ENCODE assay signal across 14 mouse cellular contexts in genomic region chr1:132689181-132689580, GRCm38 (mm10). TPM values are rescaled to one million over a fixed set of nuclear protein-coding genes. Genes with fewer than 3 reads are reported as not detected.
A peak's percentile ranks its signal among the peaks of the same experiment; 100 is the strongest.
DNase-seq lines count a peak whose midpoint lies in the region; ATAC-seq and TF ChIP-seq lines count a peak whose summit lies in the region.
"Had no signal": no experiment of that assay in that cellular context is flagged by ENCODE, and none has a peak within 500 bp of the region (broad histone marks: within the 10 kb centered on the region; RNA-seq: fewer than 3 reads in every experiment).

No protein-coding gene starts in this region.

- no peak overlapping the region for H3K4me2 ChIP-seq in forebrain, postnatal 0 days (ENCODE audit: low read depth)
- no peak overlapping the region for H3K4me2 ChIP-seq in forebrain, embryonic 14.5 days (ENCODE audit: low read length)
- H3K4me2 ChIP-seq in hindbrain, postnatal 0 days (ENCODE audit: low read depth, low read length) = no peak overlapping the region
- H3K4me2 ChIP-seq in neural tube, embryonic 12.5 days (replicated peaks) = no peak overlapping the region
- H3K4me2 ChIP-seq: heart, embryonic 12.5 days had no signal

- no peak overlapping the region for H3K9ac ChIP-seq in forebrain, postnatal 0 days
- no peak overlapping the region for H3K9ac ChIP-seq in forebrain, embryonic 14.5 days (ENCODE audit: low read length)
- H3K9ac ChIP-seq in hindbrain, postnatal 0 days (replicated peaks; ENCODE audit: low read length) = no peak overlapping the region
- no peak overlapping the region for H3K9ac ChIP-seq in neural tube, embryonic 12.5 days
- H3K9ac ChIP-seq: heart, embryonic 12.5 days had no signal

- no peak overlapping the region for H3K4me3 ChIP-seq in forebrain, embryonic 10.5 days
- H3K4me3 ChIP-seq in forebrain, postnatal 0 days (ENCODE audit: low read depth, low read length) = no peak overlapping the region
- H3K4me3 ChIP-seq in forebrain, embryonic 14.5 days (ENCODE audit: low read depth, low read length) = no peak overlapping the region
- H3K4me3 ChIP-seq in hindbrain, postnatal 0 days (ENCODE audit: low read length) = no peak overlapping the region
- H3K4me3 ChIP-seq in neural tube, embryonic 12.5 days = no peak overlapping the region
- H3K4me3 ChIP-seq: heart, embryonic 12.5 days had no signal

- DNase-seq in forebrain, embryonic 10.5 days (ENCODE audit: extremely low spot score, low spot score) = no peak
- no peak for DNase-seq in forebrain, postnatal 0 days
- DNase-seq in forebrain, embryonic 14.5 days (ENCODE audit: low spot score) = peak; percentile 17
- no peak for DNase-seq in hindbrain, postnatal 0 days (ENCODE audit: low spot score)
- DNase-seq in liver = no peak
- no peak for DNase-seq in kidney, postnatal 36 days
- DNase-seq: cerebellum, adult 8-10 months; gastrocnemius, postnatal 10 days; thymus, postnatal 25 days had no signal

- WGBS in forebrain, embryonic 10.5 days = 67% methylated on average over 3 of the region's 3 CpGs
- 46% methylated on average over 3 of the region's 3 CpGs for WGBS in forebrain, postnatal 0 days
- 65% methylated on average over 3 of the region's 3 CpGs for WGBS in forebrain, embryonic 14.5 days
- 61% methylated on average over 3 of the region's 3 CpGs for WGBS in hindbrain, postnatal 0 days
- 22% methylated on average over 3 of the region's 3 CpGs for WGBS in neural tube, embryonic 12.5 days

- H3K27ac ChIP-seq in forebrain, embryonic 10.5 days = peak overlapping the region; percentile 44; the same call in 1 of the 2 replicates
- no peak overlapping the region for H3K27ac ChIP-seq in forebrain, postnatal 0 days (ENCODE audit: low read depth, low read length)
- H3K27ac ChIP-seq in forebrain, embryonic 14.5 days (ENCODE audit: low read depth, low read length) = peak overlapping the region; percentile 40; the same call in 1 of the 2 replicates
- 0 out of 2 replicates have a peak overlapping the region, but pooled peaks have one; percentile 15 for H3K27ac ChIP-seq in hindbrain, postnatal 0 days
- H3K27ac ChIP-seq in neural tube, embryonic 12.5 days = peak overlapping the region; percentile 37; the same call in 1 of the 2 replicates

- H3K9me3 ChIP-seq in forebrain, embryonic 10.5 days = no peaks in the 10 kb centered on the region
- H3K9me3 ChIP-seq in forebrain, postnatal 0 days (ENCODE audit: low read length) = no peaks in the 10 kb centered on the region
- no peaks in the 10 kb centered on the region for H3K9me3 ChIP-seq in forebrain, embryonic 14.5 days (replicated peaks; ENCODE audit: control insufficient read depth, low read length)
- H3K9me3 ChIP-seq in hindbrain, postnatal 0 days (ENCODE audit: low read length) = no peaks in the 10 kb centered on the region
- no peaks in the 10 kb centered on the region for H3K9me3 ChIP-seq in neural tube, embryonic 12.5 days
- H3K9me3 ChIP-seq: heart, embryonic 12.5 days had no signal

- ATAC-seq in forebrain, postnatal 0 days = no peak
- no peak for ATAC-seq in forebrain, embryonic 14.5 days
- no peak for ATAC-seq in hindbrain, postnatal 0 days
- no peak for ATAC-seq in neural tube, embryonic 12.5 days (ENCODE audit: low FRiP score, low read depth)
- ATAC-seq in inflammation-experienced regulatory T-cells, adult 6 months = no peak
- ATAC-seq: Patski had no signal

- TF ChIP-seq CTCF in forebrain, postnatal 0 days (IDR thresholded peaks at IDR 0.05; ENCODE audit: low read depth) = no peak
- TF ChIP-seq CTCF in hindbrain, postnatal 0 days (IDR thresholded peaks at IDR 0.05; ENCODE audit: low read depth) = no peak

- H3K27me3 ChIP-seq in forebrain, embryonic 10.5 days (ENCODE audit: poor library complexity, severe bottlenecking) = no peaks in the 10 kb centered on the region
- no peaks in the 10 kb centered on the region for H3K27me3 ChIP-seq in forebrain, postnatal 0 days (ENCODE audit: insufficient read depth, low read length)
- no peaks in the 10 kb centered on the region for H3K27me3 ChIP-seq in forebrain, embryonic 14.5 days (replicated peaks; ENCODE audit: control insufficient read depth, insufficient read depth, low read length)
- no peaks in the 10 kb centered on the region for H3K27me3 ChIP-seq in hindbrain, postnatal 0 days (ENCODE audit: insufficient read depth, low read length)
- H3K27me3 ChIP-seq in neural tube, embryonic 12.5 days (replicated peaks) = no peaks in the 10 kb centered on the region

- no peaks in the 10 kb centered on the region for H3K36me3 ChIP-seq in forebrain, embryonic 10.5 days (replicated peaks)
- H3K36me3 ChIP-seq in forebrain, postnatal 0 days (ENCODE audit: insufficient read depth) = peaks cover 3% of the 10 kb centered on the region; the same call in 1 of the 2 replicates
- H3K36me3 ChIP-seq in forebrain, embryonic 14.5 days (ENCODE audit: control insufficient read depth, insufficient read depth, low read length) = no peaks in the 10 kb centered on the region
- no peaks in the 10 kb centered on the region for H3K36me3 ChIP-seq in hindbrain, postnatal 0 days (ENCODE audit: insufficient read depth, low read length)
- no peaks in the 10 kb centered on the region for H3K36me3 ChIP-seq in neural tube, embryonic 12.5 days
- H3K36me3 ChIP-seq: heart, embryonic 12.5 days had no signal

- H3K4me1 ChIP-seq in forebrain, embryonic 10.5 days = peaks cover 24% of the 10 kb centered on the region
- no peaks in the 10 kb centered on the region for H3K4me1 ChIP-seq in forebrain, postnatal 0 days (ENCODE audit: insufficient read depth)
- H3K4me1 ChIP-seq in forebrain, embryonic 14.5 days (ENCODE audit: control insufficient read depth, insufficient read depth, low read length) = peaks cover 3% of the 10 kb centered on the region; the same call in 1 of the 2 replicates
- no peaks in the 10 kb centered on the region for H3K4me1 ChIP-seq in hindbrain, postnatal 0 days (ENCODE audit: insufficient read depth, low read length)
- peaks cover 35% of the 10 kb centered on the region for H3K4me1 ChIP-seq in neural tube, embryonic 12.5 days
- H3K4me1 ChIP-seq: heart, embryonic 12.5 days had no signal

RNA-seq across cellular contexts. Expression of gene Nfasc, which starts 52.4 kb away (rescaled TPM):
- polyA plus RNA-seq in forebrain, embryonic 10.5 days (2016; fragmentation: Nextera tagmentation; extraction: Ambion mirVana) = 7.0 and 9.6 TPM in 2 replicates
- total RNA-seq in forebrain, postnatal 0 days (2014; rRNA removed) = 42.2 and 55.2 TPM in 2 replicates
- polyA plus RNA-seq in forebrain, postnatal 0 days (2015; fragmentation: Nextera tagmentation; extraction: Ambion mirVana) = 21.4 and 32.7 TPM in 2 replicates
- polyA plus RNA-seq in forebrain, embryonic 14.5 days (2014; fragmentation: Nextera tagmentation; extraction: Ambion mirVana) = 26.9 and 40.3 TPM in 2 replicates
- 69.6 and 74.6 TPM in 2 replicates for total RNA-seq in hindbrain, postnatal 0 days (2014; rRNA removed)
- 26.5 and 30.5 TPM in 2 replicates for polyA plus RNA-seq in hindbrain, postnatal 0 days (2015; fragmentation: Nextera tagmentation; extraction: Ambion mirVana)
- polyA plus RNA-seq in neural tube, embryonic 12.5 days (2016; fragmentation: Nextera tagmentation; extraction: Ambion mirVana) = 37.3 and 42.3 TPM in 2 replicates
- not detected for polyA plus RNA-seq in inflammation-experienced regulatory T-cells, adult 6 months (2017; shearing (Covaris generic))
- total RNA-seq: hematopoietic stem cell, adult 5-6 weeks had no signal
- polyA plus RNA-seq: Patski had no signal
